Mouse (Mus musculus) thymus, adult 2 months (tissue): Measurements from ENCODE around the gene Tm9sf2. TPM values are rescaled to one million over a fixed set of nuclear protein-coding genes. Genes with fewer than 3 reads are reported as not detected.
A peak's percentile ranks its signal among the peaks of the same experiment; 100 is the strongest.

Experiments used
- DNase-seq: peaks from one replicate; pipeline ENCODE4 v3.0.0; 2021
- H3K27ac ChIP-seq: fragments of 200-500 bp; 2 replicates; pipeline ENCODE4 v1.5.1; 2012; ENCODE audit warnings: low read length, control low read depth; ENCODE audit not compliant: control insufficient read depth, insufficient read depth
- H3K27me3 ChIP-seq: fragments of 200-500 bp; 2 replicates; pipeline ENCODE4 v1.6.1; 2012; ENCODE audit warnings: mild to moderate bottlenecking, low read length, moderate library complexity, mixed read lengths; ENCODE audit not compliant: control insufficient read depth, insufficient read depth
- H3K36me3 ChIP-seq: fragments of 200-500 bp; 2 replicates; pipeline ENCODE4 v1.6.1; 2012; ENCODE audit warnings: mild to moderate bottlenecking, low read length, moderate library complexity; ENCODE audit not compliant: control insufficient read depth, insufficient read depth
- H3K4me1 ChIP-seq: fragments of 200-500 bp; replicated peaks from 2 replicates; pipeline ENCODE4 v1.6.1; 2012; ENCODE audit warnings: low read length; ENCODE audit not compliant: control insufficient read depth, insufficient read depth
- H3K4me3 ChIP-seq: fragments of 200-500 bp; 2 replicates; pipeline ENCODE4 v1.5.1; 2012; ENCODE audit warnings: mild to moderate bottlenecking, low read length, control low read depth, moderate library complexity; ENCODE audit not compliant: control insufficient read depth, insufficient read depth
- CTCF ChIP-seq: fragments of 200-500 bp; IDR thresholded peaks from 2 replicates; pipeline ENCODE4 v1.5.1; 2012; ENCODE audit warnings: mild to moderate bottlenecking, control low read depth, low read length, moderate library complexity, borderline replicate concordance; ENCODE audit not compliant: control insufficient read depth, poor library complexity, insufficient read depth; ENCODE audit errors: extremely low read depth
- POLR2A ChIP-seq: fragments of 200-500 bp; IDR thresholded peaks from 2 replicates; pipeline ENCODE4 v1.6.1; 2012; ENCODE audit warnings: mild to moderate bottlenecking, low read length, control low read depth, moderate library complexity; ENCODE audit not compliant: control insufficient read depth, poor library complexity, insufficient read depth; ENCODE audit errors: extremely low read depth
- WGBS: fragments of 180-500 bp; shearing (Covaris S2); methylation state at CpG from one replicate; pipeline ENCODE4 v1.1.7; 2018; 5-methylcytosine and 5-hydroxymethylcytosine counted together
- polyA plus RNA-seq: library from polyadenylated mRNA; depleted of rRNA; stranded (reverse); fragments of >200 nt; gene quantifications from 2 replicates; pipeline ENCODE4 v1.2.3, GENCODE M21; 2012

The Tm9sf2 gene
- polyA plus RNA-seq, 1 experiment, result 161 TPM

GRCm38 (mm10) chr14:122075485-122076200 lies 31.2 kb upstream of the Tm9sf2 start:
- Histone ChIP-seq H3K4me1 (peaks cover 14% of the 10 kb centered on the region), H3K36me3 (no peaks in the 10 kb centered on the region), H3K27me3 (no peaks in the 10 kb centered on the region), H3K27ac (no peak overlapping the region), H3K4me3 (no peak overlapping the region)
- no peak for TF ChIP-seq POLR2A
- DNase-seq, result no peak
- 83% methylated on average over 21 of the region's 21 CpGs for WGBS

GRCm38 (mm10) chr14:122077017-122077416 lies 29.8 kb upstream of the Tm9sf2 start:
- peaks cover 12% of the 10 kb centered on the region for H3K4me1 ChIP-seq
- no peak overlapping the region for H3K27ac ChIP-seq
- H3K27me3 ChIP-seq, result no peaks in the 10 kb centered on the region
- WGBS, result 85% methylated on average over 3 of the region's 3 CpGs
- H3K4me3 ChIP-seq, result no peak overlapping the region
- no peak for DNase-seq
- no peaks in the 10 kb centered on the region for H3K36me3 ChIP-seq
- TF ChIP-seq CTCF (no peak), POLR2A (no peak)

GRCm38 (mm10) chr14:122079428-122079827 lies 27.4 kb upstream of the Tm9sf2 start:
- Histone ChIP-seq H3K4me1 (peaks cover 2% of the 10 kb centered on the region), H3K27ac (no peak overlapping the region), H3K4me3 (no peak overlapping the region), H3K27me3 (no peaks in the 10 kb centered on the region), H3K36me3 (no peaks in the 10 kb centered on the region)
- TF ChIP-seq POLR2A, result no peak
- TF ChIP-seq CTCF, result no peak
- peak; percentile 78 for DNase-seq
- whole genome bisulfite sequencing, result 47% methylated on average over 6 of the region's 6 CpGs

GRCm38 (mm10) chr14:122079921-122080320 lies 26.9 kb upstream of the Tm9sf2 start:
- Histone ChIP-seq H3K27me3 (no peaks in the 10 kb centered on the region), H3K36me3 (no peaks in the 10 kb centered on the region), H3K4me1 (no peaks in the 10 kb centered on the region), H3K27ac (no peak overlapping the region), H3K4me3 (no peak overlapping the region)
- TF ChIP-seq POLR2A, result no peak
- TF ChIP-seq CTCF, result no peak
- no peak for DNase-seq
- WGBS, result 90% methylated on average over 5 of the region's 5 CpGs

- 42% methylated on average over 3 of the region's 3 CpGs for WGBS
- H3K27me3 ChIP-seq, result no peaks in the 10 kb centered on the region
- no peaks in the 10 kb centered on the region for H3K4me1 ChIP-seq
- H3K4me3 ChIP-seq, result no peak overlapping the region
- TF ChIP-seq CTCF, result no peak
- no peak for TF ChIP-seq POLR2A
- H3K36me3 ChIP-seq, result no peaks in the 10 kb centered on the region
- H3K27ac ChIP-seq, result no peak overlapping the region
- DNase-seq, result no peak
These were observed 25.5 kb upstream of the Tm9sf2 start for GRCm38 (mm10) chr14:122081308-122081707.

GRCm38 (mm10) chr14:122083499-122083898 lies 23.3 kb upstream of the Tm9sf2 start:
- H3K4me1 ChIP-seq, result no peaks in the 10 kb centered on the region
- H3K27ac ChIP-seq, result no peak overlapping the region
- no peak overlapping the region for H3K4me3 ChIP-seq
- TF ChIP-seq CTCF, result no peak
- TF ChIP-seq POLR2A, result no peak
- WGBS, result 90% methylated on average over 7 of the region's 7 CpGs
- no peaks in the 10 kb centered on the region for H3K27me3 ChIP-seq
- DNase-seq, result no peak
- H3K36me3 ChIP-seq, result no peaks in the 10 kb centered on the region

GRCm38 (mm10) chr14:122087956-122088355 lies 18.9 kb upstream of the Tm9sf2 start:
- no peaks in the 10 kb centered on the region for H3K4me1 ChIP-seq
- no peaks in the 10 kb centered on the region for H3K36me3 ChIP-seq
- WGBS, result 82% methylated on average over 5 of the region's 5 CpGs
- TF ChIP-seq POLR2A (no peak), CTCF (no peak)
- H3K27ac ChIP-seq, result no peak overlapping the region
- DNase-seq, result no peak
- H3K27me3 ChIP-seq, result no peaks in the 10 kb centered on the region
- no peak overlapping the region for H3K4me3 ChIP-seq
